In the genomic region with DNA sequence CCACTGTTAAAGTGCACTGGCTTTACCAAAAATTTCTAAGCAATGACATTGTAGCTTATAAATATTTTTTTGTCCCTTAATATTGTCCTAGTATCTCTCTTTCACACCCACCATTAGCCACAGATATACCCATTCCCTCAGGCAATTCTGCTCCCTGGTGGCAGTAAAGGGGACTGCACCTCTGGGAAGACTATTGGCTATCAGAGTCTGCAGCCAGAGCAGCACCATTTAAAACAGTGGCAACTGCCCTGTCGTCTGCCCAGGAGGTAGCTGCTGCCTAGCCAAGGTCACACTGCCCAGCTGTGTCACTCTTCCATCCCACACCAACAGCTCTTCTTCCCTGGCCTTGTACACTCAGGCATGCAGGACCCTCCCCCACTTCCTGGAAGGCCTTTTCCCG, we compare ENCODE assay signal across 9 mouse cellular contexts. TPM values are rescaled to one million over a fixed set of nuclear protein-coding genes. Genes with fewer than 3 reads are reported as not detected.
DNase-seq lines count a peak whose midpoint lies in the region; ATAC-seq and TF ChIP-seq lines count a peak whose summit lies in the region.
"Had no signal": no experiment of that assay in that cellular context is flagged by ENCODE, and none has a peak within 500 bp of the region (broad histone marks: within the 10 kb centered on the region; RNA-seq: fewer than 3 reads in every experiment).

No protein-coding gene starts in this region.

- ATAC-seq in forebrain, postnatal 0 days, result no peak; the same call in 1 of the 2 replicates
- ATAC-seq in forebrain, embryonic 11.5 days (replicated peaks; ENCODE audit: low FRiP score), result no peak
- ATAC-seq in hematopoietic stem cell, adult 5-6 weeks (replicated peaks in 1 of 2; ENCODE audit: insufficient read depth in 1 of 2, low FRiP score in 2 of 2, low TSS enrichment in 1 of 2, low read depth in 1 of 2, poor library complexity in 2 of 2, severe bottlenecking in 2 of 2), result peak; percentile 70 to 73; a peak in 3 of 4 replicates
- ATAC-seq in monocyte, adult 5-6 weeks (replicated peaks; ENCODE audit: insufficient number of reproducible peaks, low FRiP score, low TSS enrichment, poor library complexity, severe bottlenecking), result peak; percentile 48
- no peak for ATAC-seq in stomach, embryonic 15.5 days (ENCODE audit: insufficient read depth, low FRiP score, low read depth)

- no peak for TF ChIP-seq POLR2A in embryonic fibroblast, embryonic 13.5 days (IDR thresholded peaks at IDR 0.05; ENCODE audit: low read depth, low read length)

- peak; percentile 30 for DNase-seq in forebrain, postnatal 0 days
- no peak for DNase-seq in forebrain, embryonic 11.5 days (ENCODE audit: low spot score)
- DNase-seq in adrenal gland, adult 8-10 months, result peak; percentile 55
- DNase-seq in left cerebral cortex, postnatal 4 days, result peak; percentile 69

- no peak overlapping the region for H3K4me3 ChIP-seq in forebrain, postnatal 0 days (ENCODE audit: low read depth, low read length)
- no peak overlapping the region for H3K4me3 ChIP-seq in forebrain, embryonic 11.5 days (ENCODE audit: low read depth, low read length)
- no peak overlapping the region for H3K4me3 ChIP-seq in embryonic fibroblast, embryonic 13.5 days (ENCODE audit: insufficient read depth, low read length)
- peak overlapping the region; percentile 31 for H3K4me3 ChIP-seq in stomach, embryonic 15.5 days (replicated peaks)

- H3K9me3 ChIP-seq in forebrain, postnatal 0 days (ENCODE audit: low read length), result no peaks in the 10 kb centered on the region
- H3K9me3 ChIP-seq in forebrain, embryonic 11.5 days (ENCODE audit: control insufficient read depth, low read length), result no peaks in the 10 kb centered on the region
- no peaks in the 10 kb centered on the region for H3K9me3 ChIP-seq in stomach, embryonic 15.5 days

- no peaks in the 10 kb centered on the region for H3K27me3 ChIP-seq in forebrain, postnatal 0 days (ENCODE audit: insufficient read depth, low read length)
- H3K27me3 ChIP-seq in forebrain, embryonic 11.5 days (ENCODE audit: control insufficient read depth, insufficient read depth, low read length), result no peaks in the 10 kb centered on the region
- no peaks in the 10 kb centered on the region for H3K27me3 ChIP-seq in stomach, embryonic 15.5 days (replicated peaks)

- H3K4me2 ChIP-seq in forebrain, postnatal 0 days (ENCODE audit: low read depth), result no peak overlapping the region
- H3K4me2 ChIP-seq in forebrain, embryonic 11.5 days (ENCODE audit: low read depth, low read length, severe bottlenecking), result no peak overlapping the region
- peak overlapping the region; percentile 49 for H3K4me2 ChIP-seq in stomach, embryonic 15.5 days

- 50% methylated on average over 2 of the region's 2 CpGs for WGBS in forebrain, postnatal 0 days
- WGBS in forebrain, embryonic 11.5 days, result 50% methylated on average over 2 of the region's 2 CpGs
- 34% methylated on average over 2 of the region's 2 CpGs for whole genome bisulfite sequencing in stomach, embryonic 15.5 days

- H3K4me1 ChIP-seq in forebrain, postnatal 0 days (ENCODE audit: insufficient read depth), result no peaks in the 10 kb centered on the region
- no peaks in the 10 kb centered on the region for H3K4me1 ChIP-seq in forebrain, embryonic 11.5 days (replicated peaks; ENCODE audit: control insufficient read depth, insufficient read depth, low read length)
- H3K4me1 ChIP-seq in embryonic fibroblast, embryonic 13.5 days (ENCODE audit: control insufficient read depth, insufficient read depth, low read length), result no peaks in the 10 kb centered on the region
- peaks cover 14% of the 10 kb centered on the region for H3K4me1 ChIP-seq in stomach, embryonic 15.5 days

- H3K36me3 ChIP-seq in forebrain, postnatal 0 days (ENCODE audit: insufficient read depth), result no peaks in the 10 kb centered on the region
- H3K36me3 ChIP-seq in forebrain, embryonic 11.5 days (ENCODE audit: control insufficient read depth, insufficient read depth, low read length), result no peaks in the 10 kb centered on the region
- no peaks in the 10 kb centered on the region for H3K36me3 ChIP-seq in stomach, embryonic 15.5 days

- no peak overlapping the region for H3K27ac ChIP-seq in forebrain, postnatal 0 days (ENCODE audit: low read depth, low read length)
- no peak overlapping the region for H3K27ac ChIP-seq in forebrain, embryonic 11.5 days (ENCODE audit: low read depth, low read length)
- no peak overlapping the region for H3K27ac ChIP-seq in embryonic fibroblast, embryonic 13.5 days (ENCODE audit: insufficient read depth, low read length)
- H3K27ac ChIP-seq in stomach, embryonic 15.5 days, result peak overlapping the region; percentile 90
- H3K27ac ChIP-seq: macrophage had no signal

- intact Hi-C loops in left cerebral cortex, postnatal 4 days (cut with DNase I), result loop anchor here (5.0 to 10.0 kb wide), 2 partner anchors 79 to 192 kb away; partner anchors contain the start of gene Tspan32

- TF ChIP-seq CTCF in forebrain, postnatal 0 days (IDR thresholded peaks at IDR 0.05; ENCODE audit: low read depth), result peak; percentile 76
- peak; percentile 29; the same call in 1 of the 2 replicates for TF ChIP-seq CTCF in embryonic fibroblast, embryonic 13.5 days (IDR thresholded peaks at IDR 0.05; ENCODE audit: borderline replicate concordance, insufficient read depth, low read length)

- no peak overlapping the region for H3K9ac ChIP-seq in forebrain, postnatal 0 days
- H3K9ac ChIP-seq in forebrain, embryonic 11.5 days (ENCODE audit: low read length), result no peak overlapping the region
- H3K9ac ChIP-seq in stomach, embryonic 15.5 days, result no peak overlapping the region

RNA-seq across cellular contexts. Expression of gene Trpm5, which starts 8.1 kb away (rescaled TPM):
- 1.0 and 1.3 TPM in 2 replicates for total RNA-seq in forebrain, postnatal 0 days (2014; rRNA removed)
- 1.1 and 1.2 TPM in 2 replicates for polyA plus RNA-seq in forebrain, postnatal 0 days (2015; fragmentation: Nextera tagmentation; extraction: Ambion mirVana)
- polyA plus RNA-seq in forebrain, embryonic 11.5 days (2014; fragmentation: Nextera tagmentation; extraction: Ambion mirVana), result 0.64 and 0.85 TPM in 2 replicates
- total RNA-seq in adrenal gland, adult 8-10 months (2022), result under 1 TPM; 0.17 to 0.32 (median 0.27) TPM
- 0.47 TPM in 1 of 2 replicates, not detected in the other for polyA plus RNA-seq in embryonic fibroblast, embryonic 13.5 days (2011; ENCODE audit: insufficient read length, low read depth, missing spikeins)
- total RNA-seq in hematopoietic stem cell, adult 5-6 weeks (2017), result 0.13 and 0.30 TPM in 2 replicates
- under 1 TPM; 0.38 TPM for total RNA-seq in left cerebral cortex, postnatal 4 days (2021)
- total RNA-seq in monocyte, adult 5-6 weeks (2017), result 0.11 TPM in 1 of 3 replicates, not detected in the others
- polyA plus RNA-seq in stomach, embryonic 15.5 days (2015; fragmentation: Nextera tagmentation; extraction: Ambion mirVana), result 14.1 and 16.0 TPM in 2 replicates
- polyA plus RNA-seq: macrophage had no signal

RNA-seq across cellular contexts. Expression of gene Tssc4, which starts 17.3 kb away (rescaled TPM):
- total RNA-seq in forebrain, postnatal 0 days (2014; rRNA removed), result 71.5 and 86.5 TPM in 2 replicates
- 91.8 and 101 TPM in 2 replicates for polyA plus RNA-seq in forebrain, postnatal 0 days (2015; fragmentation: Nextera tagmentation; extraction: Ambion mirVana)
- 73.3 and 82.6 TPM in 2 replicates for polyA plus RNA-seq in forebrain, embryonic 11.5 days (2014; fragmentation: Nextera tagmentation; extraction: Ambion mirVana)
- total RNA-seq in adrenal gland, adult 8-10 months (2022), result 10 to 100 TPM; 26.5 to 36.9 (median 33.5) TPM
- polyA plus RNA-seq in embryonic fibroblast, embryonic 13.5 days (2011; ENCODE audit: insufficient read length, low read depth, missing spikeins), result 35.9 and 38.8 TPM in 2 replicates
- 27.2 and 28.4 TPM in 2 replicates for total RNA-seq in hematopoietic stem cell, adult 5-6 weeks (2017)
- 10 to 100 TPM; 41.6 to 44.8 TPM for total RNA-seq in left cerebral cortex, postnatal 4 days (2021)
- 5.2 to 10.4 TPM (median 8.2 TPM) in 3 replicates for total RNA-seq in monocyte, adult 5-6 weeks (2017)
- 78.7 and 84.8 TPM in 2 replicates for polyA plus RNA-seq in stomach, embryonic 15.5 days (2015; fragmentation: Nextera tagmentation; extraction: Ambion mirVana)

RNA-seq across cellular contexts. Expression of gene Kcnq1, which starts 19.8 kb away (rescaled TPM):
- total RNA-seq in forebrain, postnatal 0 days (2014; rRNA removed), result 0.77 and 1.00 TPM in 2 replicates
- polyA plus RNA-seq in forebrain, postnatal 0 days (2015; fragmentation: Nextera tagmentation; extraction: Ambion mirVana), result 1.1 and 2.0 TPM in 2 replicates
- 1.1 and 1.5 TPM in 2 replicates for polyA plus RNA-seq in forebrain, embryonic 11.5 days (2014; fragmentation: Nextera tagmentation; extraction: Ambion mirVana)
- total RNA-seq in adrenal gland, adult 8-10 months (2022), result 10 to 100 TPM in 2 of 4 experiments, 1 to 10 TPM in 2; 3.7 to 14.9 (median 9.0) TPM
- polyA plus RNA-seq in embryonic fibroblast, embryonic 13.5 days (2011; ENCODE audit: insufficient read length, low read depth, missing spikeins), result not detected in 2 replicates
- total RNA-seq in hematopoietic stem cell, adult 5-6 weeks (2017), result not detected in 2 replicates
- total RNA-seq in left cerebral cortex, postnatal 4 days (2021), result 1 to 10 TPM; 1.1 to 1.5 TPM
- total RNA-seq in monocyte, adult 5-6 weeks (2017), result not detected in 3 replicates
- polyA plus RNA-seq in stomach, embryonic 15.5 days (2015; fragmentation: Nextera tagmentation; extraction: Ambion mirVana), result 9.1 and 13.2 TPM in 2 replicates

RNA-seq across cellular contexts. Expression of gene Cd81, which starts 33.8 kb away (rescaled TPM):
- total RNA-seq in forebrain, postnatal 0 days (2014; rRNA removed), result 349 and 423 TPM in 2 replicates
- 470 and 473 TPM in 2 replicates for polyA plus RNA-seq in forebrain, postnatal 0 days (2015; fragmentation: Nextera tagmentation; extraction: Ambion mirVana)
- polyA plus RNA-seq in forebrain, embryonic 11.5 days (2014; fragmentation: Nextera tagmentation; extraction: Ambion mirVana), result 216 and 246 TPM in 2 replicates
- total RNA-seq in adrenal gland, adult 8-10 months (2022), result 100 to 1,000 TPM; 689 to 780 (median 728) TPM
- polyA plus RNA-seq in embryonic fibroblast, embryonic 13.5 days (2011; ENCODE audit: insufficient read length, low read depth, missing spikeins), result 684 and 894 TPM in 2 replicates
- total RNA-seq in hematopoietic stem cell, adult 5-6 weeks (2017), result 257 and 341 TPM in 2 replicates
- 100 to 1,000 TPM; 249 to 263 TPM for total RNA-seq in left cerebral cortex, postnatal 4 days (2021)
- 75.1 to 86.6 TPM (median 75.4 TPM) in 3 replicates for total RNA-seq in monocyte, adult 5-6 weeks (2017)
- 551 and 575 TPM in 2 replicates for polyA plus RNA-seq in stomach, embryonic 15.5 days (2015; fragmentation: Nextera tagmentation; extraction: Ambion mirVana)

Comparison
In these comparisons a context has a peak if more than half of its experiments do, and no peak if none do; other contexts are left out.
1. ATAC-seq: peak in hematopoietic stem cell, adult 5-6 weeks (2 of 2) and monocyte, adult 5-6 weeks (single experiment); none in forebrain, postnatal 0 days (single experiment), forebrain, embryonic 11.5 days (single experiment) and stomach, embryonic 15.5 days (single experiment).